Mouse (Mus musculus): Measurements from ENCODE around the gene 2010111I01Rik. TPM values are rescaled to one million over a fixed set of nuclear protein-coding genes. Genes with fewer than 3 reads are reported as not detected.

Gene 2010111I01Rik
- polyA plus RNA-seq, 1 experiment = 26.6 TPM

- Histone ChIP-seq H3K4me3 (ENCODE audit: control insufficient read depth, low read depth, low read length) (no peak overlapping the region), H3K27me3 (ENCODE audit: control insufficient read depth, insufficient read depth, low read length) (no peaks in the 10 kb centered on the region), H3K36me3 (ENCODE audit: control insufficient read depth, insufficient read depth, low read length) (no peaks in the 10 kb centered on the region), H3K4me1 (ENCODE audit: control insufficient read depth, insufficient read depth, low read length) (no peaks in the 10 kb centered on the region), H3K27ac (ENCODE audit: control insufficient read depth, insufficient read depth, low read depth, low read length) (no peak overlapping the region)
- TF ChIP-seq CTCF (IDR thresholded peaks at IDR 0.05; ENCODE audit: control insufficient read depth, insufficient read depth, insufficient replicate concordance, low read depth, low read length) (no peak), POLR2A (IDR thresholded peaks at IDR 0.05; ENCODE audit: control insufficient read depth, low read depth, low read length) (no peak)
Observed at GRCm38 (mm10) chr13:63066607-63067006, 101.9 kb downstream of the 2010111I01Rik start.

GRCm38 (mm10) chr13:63068371-63069136 lies 103.9 kb downstream of the 2010111I01Rik start:
- TF ChIP-seq POLR2A (IDR thresholded peaks at IDR 0.05; ENCODE audit: control insufficient read depth, low read depth, low read length) (no peak), CTCF (IDR thresholded peaks at IDR 0.05; ENCODE audit: control insufficient read depth, insufficient read depth, insufficient replicate concordance, low read depth, low read length) (no peak)
- H3K4me3 ChIP-seq (ENCODE audit: control insufficient read depth, low read depth, low read length) = no peak overlapping the region
- no peaks in the 10 kb centered on the region for H3K4me1 ChIP-seq (ENCODE audit: control insufficient read depth, insufficient read depth, low read length)
- no peaks in the 10 kb centered on the region for H3K27me3 ChIP-seq (ENCODE audit: control insufficient read depth, insufficient read depth, low read length)
- H3K27ac ChIP-seq (ENCODE audit: control insufficient read depth, insufficient read depth, low read depth, low read length) = no peak overlapping the region
- no peaks in the 10 kb centered on the region for H3K36me3 ChIP-seq (ENCODE audit: control insufficient read depth, insufficient read depth, low read length)

GRCm38 (mm10) chr13:63071874-63072273 lies 107.2 kb downstream of the 2010111I01Rik start:
- Histone ChIP-seq H3K36me3 (ENCODE audit: control insufficient read depth, insufficient read depth, low read length) (no peaks in the 10 kb centered on the region), H3K4me3 (ENCODE audit: control insufficient read depth, low read depth, low read length) (no peak overlapping the region), H3K27me3 (ENCODE audit: control insufficient read depth, insufficient read depth, low read length) (no peaks in the 10 kb centered on the region), H3K4me1 (ENCODE audit: control insufficient read depth, insufficient read depth, low read length) (no peaks in the 10 kb centered on the region), H3K27ac (ENCODE audit: control insufficient read depth, insufficient read depth, low read depth, low read length) (no peak overlapping the region)
- TF ChIP-seq CTCF (IDR thresholded peaks at IDR 0.05; ENCODE audit: control insufficient read depth, insufficient read depth, insufficient replicate concordance, low read depth, low read length) = no peak
- TF ChIP-seq POLR2A (IDR thresholded peaks at IDR 0.05; ENCODE audit: control insufficient read depth, low read depth, low read length) = no peak

GRCm38 (mm10) chr13:63072376-63072775 lies 107.7 kb downstream of the 2010111I01Rik start:
- Histone ChIP-seq H3K27ac (ENCODE audit: control insufficient read depth, insufficient read depth, low read depth, low read length) (no peak overlapping the region), H3K4me3 (ENCODE audit: control insufficient read depth, low read depth, low read length) (no peak overlapping the region), H3K4me1 (ENCODE audit: control insufficient read depth, insufficient read depth, low read length) (no peaks in the 10 kb centered on the region), H3K36me3 (ENCODE audit: control insufficient read depth, insufficient read depth, low read length) (no peaks in the 10 kb centered on the region), H3K27me3 (ENCODE audit: control insufficient read depth, insufficient read depth, low read length) (no peaks in the 10 kb centered on the region)
- TF ChIP-seq CTCF (IDR thresholded peaks at IDR 0.05; ENCODE audit: control insufficient read depth, insufficient read depth, insufficient replicate concordance, low read depth, low read length) (no peak), POLR2A (IDR thresholded peaks at IDR 0.05; ENCODE audit: control insufficient read depth, low read depth, low read length) (no peak)

GRCm38 (mm10) chr13:63073911-63074675 lies 109.4 kb downstream of the 2010111I01Rik start:
- H3K27ac ChIP-seq (ENCODE audit: control insufficient read depth, insufficient read depth, low read depth, low read length) = no peak overlapping the region
- no peaks in the 10 kb centered on the region for H3K36me3 ChIP-seq (ENCODE audit: control insufficient read depth, insufficient read depth, low read length)
- H3K4me1 ChIP-seq (ENCODE audit: control insufficient read depth, insufficient read depth, low read length) = no peaks in the 10 kb centered on the region
- TF ChIP-seq CTCF (IDR thresholded peaks at IDR 0.05; ENCODE audit: control insufficient read depth, insufficient read depth, insufficient replicate concordance, low read depth, low read length) (no peak), POLR2A (IDR thresholded peaks at IDR 0.05; ENCODE audit: control insufficient read depth, low read depth, low read length) (no peak)
- H3K27me3 ChIP-seq (ENCODE audit: control insufficient read depth, insufficient read depth, low read length) = no peaks in the 10 kb centered on the region
- H3K4me3 ChIP-seq (ENCODE audit: control insufficient read depth, low read depth, low read length) = no peak overlapping the region

- H3K4me1 ChIP-seq (ENCODE audit: control insufficient read depth, insufficient read depth, low read length) = no peaks in the 10 kb centered on the region
- H3K27me3 ChIP-seq (ENCODE audit: control insufficient read depth, insufficient read depth, low read length) = no peaks in the 10 kb centered on the region
- no peak overlapping the region for H3K27ac ChIP-seq (ENCODE audit: control insufficient read depth, insufficient read depth, low read depth, low read length)
- H3K36me3 ChIP-seq (ENCODE audit: control insufficient read depth, insufficient read depth, low read length) = no peaks in the 10 kb centered on the region
- no peak for TF ChIP-seq POLR2A (IDR thresholded peaks at IDR 0.05; ENCODE audit: control insufficient read depth, low read depth, low read length)
- no peak for TF ChIP-seq CTCF (IDR thresholded peaks at IDR 0.05; ENCODE audit: control insufficient read depth, insufficient read depth, insufficient replicate concordance, low read depth, low read length)
- no peak overlapping the region for H3K4me3 ChIP-seq (ENCODE audit: control insufficient read depth, low read depth, low read length)
Observed at GRCm38 (mm10) chr13:63074676-63074991, 109.9 kb downstream of the 2010111I01Rik start.

- Histone ChIP-seq H3K4me1 (ENCODE audit: control insufficient read depth, insufficient read depth, low read length) (no peaks in the 10 kb centered on the region), H3K27me3 (ENCODE audit: control insufficient read depth, insufficient read depth, low read length) (no peaks in the 10 kb centered on the region), H3K27ac (ENCODE audit: control insufficient read depth, insufficient read depth, low read depth, low read length) (no peak overlapping the region), H3K4me3 (ENCODE audit: control insufficient read depth, low read depth, low read length) (no peak overlapping the region), H3K36me3 (ENCODE audit: control insufficient read depth, insufficient read depth, low read length) (no peaks in the 10 kb centered on the region)
- TF ChIP-seq CTCF (IDR thresholded peaks at IDR 0.05; ENCODE audit: control insufficient read depth, insufficient read depth, insufficient replicate concordance, low read depth, low read length) (no peak), POLR2A (IDR thresholded peaks at IDR 0.05; ENCODE audit: control insufficient read depth, low read depth, low read length) (no peak)
Observed at GRCm38 (mm10) chr13:63075331-63075855, 110.7 kb downstream of the 2010111I01Rik start.
